Mouse (Mus musculus) c-Kit-positive CD71-negative TER-119-negative erythroid progenitor cells, embryonic 14.5 days (primary cell): Measurements from ENCODE around the gene Gm20696.

Experiments
- DNase-seq: peaks from one replicate; pipeline ENCODE4 v3.0.0-alpha.2; 2013; ENCODE audit warnings: low read depth

The Gm20696 gene

DNA sequence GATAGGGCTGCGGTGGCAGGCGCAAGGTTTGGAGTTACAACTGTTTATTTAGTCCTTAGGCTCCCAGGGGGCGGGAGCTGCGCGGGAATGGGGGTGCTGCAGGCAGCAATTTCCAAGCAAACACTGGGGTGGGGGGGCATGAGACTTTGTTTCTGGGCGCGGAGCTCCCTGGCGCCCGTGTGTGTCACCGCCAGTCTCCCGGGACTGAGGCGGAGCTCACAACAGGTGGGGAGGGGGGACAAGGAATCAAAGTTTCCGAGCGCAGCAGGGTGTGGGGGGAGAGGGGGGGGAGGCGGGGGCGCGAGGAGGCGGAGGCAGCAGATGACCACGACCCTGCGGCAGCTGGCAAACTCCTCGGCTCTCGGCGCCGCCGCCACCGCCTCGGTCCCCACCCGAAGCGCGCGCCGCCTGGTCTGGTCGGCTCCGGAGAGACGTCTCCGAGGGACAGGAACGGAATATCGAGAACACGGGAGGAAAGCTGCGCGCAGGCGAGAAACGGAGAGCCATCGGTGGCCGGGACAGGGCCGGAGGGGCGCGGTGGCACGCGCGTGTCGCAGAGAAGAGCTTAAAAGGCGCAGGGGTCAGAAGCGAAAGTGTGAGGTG is 145.5 kb downstream of the Gm20696 start:
- DNase-seq, result no peak

DNA sequence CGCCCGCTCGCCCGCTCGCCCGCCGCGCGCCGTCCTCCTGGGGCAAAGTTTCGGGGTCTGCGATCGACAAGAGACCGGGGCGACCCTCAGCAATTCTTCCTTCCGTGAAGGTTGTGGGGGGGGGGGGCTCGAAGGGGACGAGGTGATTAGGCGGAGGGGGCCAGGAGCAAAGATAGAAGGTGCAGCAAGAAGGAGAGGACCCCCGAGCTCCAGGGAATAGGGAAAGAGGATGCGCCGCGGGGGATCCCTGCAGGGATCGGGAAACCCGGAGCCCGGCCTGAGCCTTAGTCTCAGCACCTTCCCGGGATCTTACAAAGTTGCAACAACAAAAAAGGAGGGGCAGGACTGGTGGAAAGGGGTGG is 145.9 kb downstream of the Gm20696 start:
- DNase-seq, result no peak

- DNase-seq, result no peak
Observed at GRCm38 (mm10) chr6:99519806-99520675, 146.6 kb downstream of the Gm20696 start.

DNA sequence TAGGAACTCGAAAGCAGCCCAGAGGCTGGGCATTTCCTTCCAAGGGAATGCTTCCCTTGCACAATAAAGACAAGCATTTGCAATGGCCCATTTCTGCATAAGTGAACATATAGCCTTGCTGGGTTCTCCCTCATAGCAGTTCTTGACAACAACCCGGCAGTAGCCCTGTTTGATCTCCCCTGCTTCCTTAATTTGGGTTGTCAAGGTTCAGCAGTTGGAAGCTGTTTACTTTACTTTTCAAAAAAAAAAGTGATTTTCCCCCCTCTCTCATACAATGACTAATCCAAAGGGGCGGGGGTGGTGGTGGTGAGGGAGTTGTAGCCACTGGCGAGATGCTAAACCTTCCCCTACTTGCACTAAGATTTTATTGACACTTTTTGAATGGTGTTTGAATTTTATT is 147.5 kb downstream of the Gm20696 start:
- no peak for DNase-seq

GRCm38 (mm10) chr6:99515667-99516199 is 150.9 kb downstream of the Gm20696 start:
- no peak for DNase-seq

- DNase-seq, result no peak
Observed at GRCm38 (mm10) chr6:99511862-99512261, 154.7 kb downstream of the Gm20696 start.

DNA sequence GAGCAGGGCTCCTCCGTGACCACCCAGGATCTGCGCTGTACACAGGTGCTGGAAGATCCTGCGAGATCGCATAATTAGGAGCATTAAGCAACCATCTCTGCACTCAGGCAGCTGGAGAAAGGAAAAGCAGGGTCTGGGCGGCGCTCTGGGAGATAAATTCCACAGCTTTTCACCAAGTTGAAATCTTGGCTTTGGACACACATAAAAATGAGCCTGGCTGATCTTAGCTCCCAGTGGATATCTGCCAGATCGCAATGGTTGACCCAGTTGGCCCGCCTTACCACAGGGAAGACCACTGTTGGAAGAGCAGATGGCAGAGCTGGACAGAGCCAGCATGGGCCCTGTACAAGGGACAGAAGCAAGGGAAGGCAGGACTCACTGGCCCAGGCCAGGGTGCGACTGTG is 157.4 kb downstream of the Gm20696 start:
- DNase-seq, result no peak

DNA sequence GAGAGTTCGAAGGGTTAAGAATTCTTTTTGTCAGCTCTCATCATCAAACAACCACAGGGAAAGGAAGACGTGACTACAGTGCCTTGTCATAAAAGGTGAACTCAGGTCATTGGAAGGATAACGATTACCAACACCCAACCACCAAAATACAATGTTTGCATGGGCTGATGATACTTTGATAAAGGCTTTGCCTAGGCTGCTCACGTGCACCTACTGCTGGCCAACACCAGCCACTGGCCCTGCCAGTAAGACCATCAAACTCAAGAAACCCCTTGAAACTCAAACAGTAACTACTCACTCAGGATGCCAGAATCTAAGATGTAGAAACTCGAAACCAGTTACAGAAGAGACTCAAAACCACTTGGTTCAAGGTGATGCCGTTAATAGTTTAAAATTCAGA is 159.8 kb downstream of the Gm20696 start:
- DNase-seq, result no peak

DNA sequence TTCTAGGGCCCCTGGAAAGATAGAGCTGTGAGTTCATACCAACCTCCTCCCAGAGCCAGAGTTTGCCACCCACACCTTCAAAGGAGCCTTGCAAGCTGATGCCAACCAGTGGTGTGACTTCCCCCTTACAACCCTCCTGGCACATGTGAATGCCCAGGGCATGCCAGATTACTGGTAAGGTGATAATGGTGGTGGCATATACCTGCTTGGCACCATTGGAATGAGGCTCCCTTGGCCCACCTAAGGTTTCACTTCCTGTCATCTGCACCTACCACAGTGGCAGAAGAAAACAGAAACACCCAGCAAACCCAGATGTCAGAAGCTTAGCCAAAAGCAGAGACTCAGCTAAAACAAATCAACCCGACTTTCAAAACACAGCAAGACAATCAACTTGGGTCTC is 162.9 kb downstream of the Gm20696 start:
- DNase-seq, result no peak

GRCm38 (mm10) chr6:99502727-99503126 is 163.9 kb downstream of the Gm20696 start:
- no peak for DNase-seq

DNA sequence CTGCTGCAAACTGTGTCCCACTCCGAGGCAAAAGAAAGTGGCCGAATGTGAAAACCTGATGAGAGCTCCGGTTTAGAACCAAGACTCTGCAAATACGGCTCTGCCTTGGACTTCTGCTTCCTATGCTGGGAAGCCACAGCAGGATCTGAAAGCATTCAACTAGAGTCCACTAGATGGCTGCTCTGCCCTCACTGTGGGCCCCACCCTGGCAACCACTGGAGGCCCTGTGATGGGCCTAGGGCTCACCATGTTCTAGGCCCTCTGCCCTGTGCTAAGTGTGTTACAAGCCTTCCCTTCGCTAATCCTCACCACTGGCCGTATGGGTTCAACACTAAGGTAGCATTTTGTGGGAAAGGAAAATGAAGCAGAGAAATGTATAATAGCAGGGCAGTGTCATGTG is 164.3 kb downstream of the Gm20696 start:
- DNase-seq, result no peak

- DNase-seq, result no peak
Observed at GRCm38 (mm10) chr6:99500570-99501270, 165.9 kb downstream of the Gm20696 start.

DNA sequence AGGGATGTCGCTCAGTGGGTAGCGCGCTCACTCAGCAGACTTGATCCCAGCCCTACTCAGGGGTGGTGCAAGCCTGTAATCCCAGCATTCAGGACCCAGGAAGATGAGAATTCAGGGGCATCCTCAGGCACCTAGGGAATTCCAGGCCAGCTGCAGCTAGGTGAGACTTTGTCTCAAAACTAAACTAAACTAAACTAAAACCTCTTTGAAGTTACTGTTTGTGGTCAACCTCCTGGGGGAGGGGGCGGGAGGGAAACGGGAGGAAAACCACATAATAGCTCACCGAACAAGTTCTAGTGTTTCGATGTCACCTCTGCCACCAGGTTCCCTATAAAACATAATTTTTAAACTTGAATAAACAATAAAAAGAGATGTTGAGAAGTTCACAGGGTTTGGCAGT is 168.5 kb downstream of the Gm20696 start:
- DNase-seq, result no peak

DNA sequence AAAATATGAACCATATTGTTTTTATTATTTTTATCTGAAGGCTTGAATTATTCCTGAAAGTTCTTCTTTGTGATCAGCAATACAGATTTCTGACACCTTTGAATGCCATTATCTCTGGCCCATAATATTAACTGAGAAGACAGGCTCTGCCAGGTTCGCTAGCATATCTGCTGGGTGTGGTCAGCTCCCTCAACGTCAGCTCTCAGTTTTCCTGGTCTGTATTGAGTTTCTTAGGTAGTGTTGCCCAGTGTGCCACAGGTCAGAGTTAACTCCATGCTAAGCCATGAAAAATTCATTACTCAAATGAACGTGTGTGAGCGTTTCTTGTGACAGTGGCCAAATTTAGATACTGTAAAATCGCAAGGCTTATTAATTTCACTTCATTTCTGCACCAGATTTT is 170.5 kb downstream of the Gm20696 start:
- DNase-seq, result no peak

GRCm38 (mm10) chr6:99492937-99493336 is 173.7 kb downstream of the Gm20696 start:
- DNase-seq, result no peak

GRCm38 (mm10) chr6:99491979-99492544 is 174.5 kb downstream of the Gm20696 start:
- no peak for DNase-seq

- DNase-seq, result no peak
Observed at GRCm38 (mm10) chr6:99491146-99491545, 175.5 kb downstream of the Gm20696 start.

GRCm38 (mm10) chr6:99489900-99490648 is 176.5 kb downstream of the Gm20696 start:
- no peak for DNase-seq

DNA sequence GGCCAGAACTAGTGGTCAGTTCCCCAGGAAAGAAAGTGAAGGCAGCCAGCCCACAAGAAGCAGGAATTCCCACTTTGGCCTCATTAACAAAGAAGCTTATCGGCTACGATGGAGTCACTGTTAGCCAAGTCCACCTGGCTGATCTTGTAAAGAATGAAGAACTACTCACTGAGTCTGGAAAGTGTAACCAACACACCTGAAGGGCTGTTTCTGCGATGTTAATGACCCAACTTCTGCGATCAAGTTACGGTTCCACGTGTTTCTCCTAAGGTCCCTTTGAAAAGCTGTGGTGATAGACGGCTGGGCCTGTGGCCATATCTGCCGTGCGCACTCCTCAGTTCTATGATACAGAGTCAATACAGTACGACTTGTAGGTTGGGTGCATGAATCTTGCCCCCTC is 177.2 kb downstream of the Gm20696 start:
- DNase-seq, result no peak

GRCm38 (mm10) chr6:99485884-99486640 is 180.5 kb downstream of the Gm20696 start:
- DNase-seq, result no peak
